Mouse (Mus musculus) cerebellum, adult 2 months (tissue): ENCODE data around the gene Ssxa1.

Experiments
- CTCF ChIP-seq: fragments of 200-500 bp; IDR thresholded peaks from 2 replicates; pipeline ENCODE4 v1.5.1; 2011; ENCODE audit warnings: low read depth, mild to moderate bottlenecking, control low read depth, low read length, moderate library complexity, borderline replicate concordance; ENCODE audit not compliant: insufficient read depth
- POLR2A ChIP-seq: fragments of 200-500 bp; IDR thresholded peaks from 2 replicates; pipeline ENCODE4 v1.6.1; 2011; ENCODE audit warnings: low read length, control low read depth, borderline replicate concordance; ENCODE audit not compliant: insufficient read depth

- TF ChIP-seq CTCF (no peak), POLR2A (no peak)
These were observed 47.5 kb upstream of the Ssxa1 start, which contains the start of gene Spaca5 for GRCm38 (mm10) chrX:21068106-21068505.
